Mouse (Mus musculus): ENCODE data around the gene Sertad2. TPM values are rescaled to one million over a fixed set of nuclear protein-coding genes. Genes with fewer than 3 reads are reported as not detected.
A peak's percentile ranks its signal among the peaks of the same experiment; 100 is the strongest.

Sertad2 gene
- polyA plus RNA-seq, 1 experiment from 2014 or later = 32.1 TPM

- no peaks in the 10 kb centered on the region for H3K27me3 ChIP-seq (replicated peaks; ENCODE audit: control insufficient read depth, insufficient read depth, low read length)
- peaks cover 61% of the 10 kb centered on the region for H3K4me1 ChIP-seq (ENCODE audit: control insufficient read depth, insufficient read depth, low read length)
- no peak overlapping the region for H3K4me2 ChIP-seq (ENCODE audit: low read depth, low read length)
- H3K9ac ChIP-seq (ENCODE audit: low read depth, low read length) = no peak overlapping the region
- H3K27ac ChIP-seq (replicated peaks; ENCODE audit: low read depth, low read length) = peak overlapping the region; percentile 30
- no peaks in the 10 kb centered on the region for H3K9me3 ChIP-seq (ENCODE audit: control insufficient read depth, low read length)
- H3K4me3 ChIP-seq (ENCODE audit: low read depth, low read length) = no peak overlapping the region
- 41% methylated on average over 19 of the region's 19 CpGs for WGBS
- DNase-seq (ENCODE audit: low spot score) = peak; percentile 88
- peaks cover 10% of the 10 kb centered on the region; the same call in 1 of the 2 replicates for H3K36me3 ChIP-seq (ENCODE audit: control insufficient read depth, insufficient read depth, low read length)
- ATAC-seq (ENCODE audit: low read depth) = peak; percentile 58
Measured at GRCm38 (mm10) chr11:20647902-20648625, 105.0 kb downstream of the Sertad2 start.

GRCm38 (mm10) chr11:20649477-20649876, 106.4 kb downstream of the Sertad2 start:
- 63% methylated on average over 5 of the region's 5 CpGs for WGBS
- H3K4me2 ChIP-seq (ENCODE audit: low read depth, low read length) = no peak overlapping the region
- H3K9me3 ChIP-seq (ENCODE audit: control insufficient read depth, low read length) = no peaks in the 10 kb centered on the region
- H3K4me3 ChIP-seq (ENCODE audit: low read depth, low read length) = no peak overlapping the region
- ATAC-seq (ENCODE audit: low read depth) (no peak), DNase-seq (ENCODE audit: low spot score) (no peak)
- peaks cover 10% of the 10 kb centered on the region for H3K36me3 ChIP-seq (ENCODE audit: control insufficient read depth, insufficient read depth, low read length)
- no peaks in the 10 kb centered on the region for H3K27me3 ChIP-seq (replicated peaks; ENCODE audit: control insufficient read depth, insufficient read depth, low read length)
- H3K4me1 ChIP-seq (ENCODE audit: control insufficient read depth, insufficient read depth, low read length) = peaks cover 60% of the 10 kb centered on the region
- H3K9ac ChIP-seq (ENCODE audit: low read depth, low read length) = no peak overlapping the region
- H3K27ac ChIP-seq (replicated peaks; ENCODE audit: low read depth, low read length) = no peak overlapping the region

GRCm38 (mm10) chr11:20650006-20650639, 107.1 kb downstream of the Sertad2 start:
- Histone ChIP-seq H3K4me2 (ENCODE audit: low read depth, low read length) (no peak overlapping the region), H3K27me3 (replicated peaks; ENCODE audit: control insufficient read depth, insufficient read depth, low read length) (no peaks in the 10 kb centered on the region), H3K9ac (ENCODE audit: low read depth, low read length) (no peak overlapping the region), H3K4me1 (ENCODE audit: control insufficient read depth, insufficient read depth, low read length) (peaks cover 60% of the 10 kb centered on the region), H3K36me3 (ENCODE audit: control insufficient read depth, insufficient read depth, low read length) (peaks cover 10% of the 10 kb centered on the region), H3K9me3 (ENCODE audit: control insufficient read depth, low read length) (no peaks in the 10 kb centered on the region), H3K27ac (replicated peaks; ENCODE audit: low read depth, low read length) (no peak overlapping the region), H3K4me3 (ENCODE audit: low read depth, low read length) (no peak overlapping the region)
- ATAC-seq (ENCODE audit: low read depth) = no peak
- no peak for DNase-seq (ENCODE audit: low spot score)
- 81% methylated on average over 17 of the region's 17 CpGs for WGBS

DNA sequence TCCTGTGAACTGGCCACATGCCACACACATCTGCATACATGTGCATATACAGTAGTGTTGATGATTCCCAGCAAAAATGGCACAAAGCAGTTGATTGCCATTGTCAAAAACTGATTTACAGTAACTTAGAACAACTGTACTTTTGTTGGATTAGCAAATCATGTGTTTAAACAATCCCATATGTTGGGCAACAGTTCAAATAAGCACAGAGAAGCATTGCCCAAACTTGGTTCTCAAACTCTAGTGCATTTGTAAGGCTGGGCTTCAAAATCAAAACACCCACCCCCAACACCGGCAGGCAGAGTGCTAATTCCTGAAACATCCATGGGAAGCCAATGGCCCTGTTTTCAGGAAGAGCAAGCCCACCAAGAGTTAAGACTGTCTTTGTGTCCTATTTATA, 108.1 kb downstream of the Sertad2 start:
- H3K27ac ChIP-seq (replicated peaks; ENCODE audit: low read depth, low read length) = peak overlapping the region; percentile 61
- no peaks in the 10 kb centered on the region for H3K27me3 ChIP-seq (replicated peaks; ENCODE audit: control insufficient read depth, insufficient read depth, low read length)
- no peak overlapping the region for H3K4me2 ChIP-seq (ENCODE audit: low read depth, low read length)
- ATAC-seq (ENCODE audit: low read depth) (no peak), DNase-seq (ENCODE audit: low spot score) (peak; percentile 84)
- no peak overlapping the region for H3K4me3 ChIP-seq (ENCODE audit: low read depth, low read length)
- WGBS = 10% methylated on average over 1 of the region's 1 CpGs
- H3K4me1 ChIP-seq (ENCODE audit: control insufficient read depth, insufficient read depth, low read length) = peaks cover 61% of the 10 kb centered on the region
- peaks cover 10% of the 10 kb centered on the region for H3K36me3 ChIP-seq (ENCODE audit: control insufficient read depth, insufficient read depth, low read length)
- no peaks in the 10 kb centered on the region for H3K9me3 ChIP-seq (ENCODE audit: control insufficient read depth, low read length)
- H3K9ac ChIP-seq (ENCODE audit: low read depth, low read length) = no peak overlapping the region

- Histone ChIP-seq H3K4me3 (ENCODE audit: low read depth, low read length) (peak overlapping the region; percentile 21), H3K27ac (replicated peaks; ENCODE audit: low read depth, low read length) (peak overlapping the region; percentile 76), H3K27me3 (replicated peaks; ENCODE audit: control insufficient read depth, insufficient read depth, low read length) (no peaks in the 10 kb centered on the region), H3K9ac (ENCODE audit: low read depth, low read length) (peak overlapping the region; percentile 54), H3K4me2 (ENCODE audit: low read depth, low read length) (peak overlapping the region; percentile 42), H3K9me3 (ENCODE audit: control insufficient read depth, low read length) (no peaks in the 10 kb centered on the region), H3K36me3 (ENCODE audit: control insufficient read depth, insufficient read depth, low read length) (no peaks in the 10 kb centered on the region; the same call in 1 of the 2 replicates), H3K4me1 (ENCODE audit: control insufficient read depth, insufficient read depth, low read length) (peaks cover 42% of the 10 kb centered on the region)
- DNase-seq (ENCODE audit: low spot score) = peak; percentile 91
- WGBS = 9% methylated on average over 16 of the region's 18 CpGs
- peak; percentile 77 for ATAC-seq (ENCODE audit: low read depth)
Measured at GRCm38 (mm10) chr11:20655795-20656710, 113.0 kb downstream of the Sertad2 start.

GRCm38 (mm10) chr11:20656711-20657057, 113.6 kb downstream of the Sertad2 start:
- ATAC-seq (ENCODE audit: low read depth) = peak; percentile 32; the same call in 1 of the 2 replicates
- H3K4me3 ChIP-seq (ENCODE audit: low read depth, low read length) = peak overlapping the region; percentile 21
- H3K9ac ChIP-seq (ENCODE audit: low read depth, low read length) = peak overlapping the region; percentile 54
- H3K36me3 ChIP-seq (ENCODE audit: control insufficient read depth, insufficient read depth, low read length) = no peaks in the 10 kb centered on the region; the same call in 1 of the 2 replicates
- H3K27me3 ChIP-seq (replicated peaks; ENCODE audit: control insufficient read depth, insufficient read depth, low read length) = no peaks in the 10 kb centered on the region
- H3K4me1 ChIP-seq (ENCODE audit: control insufficient read depth, insufficient read depth, low read length) = peaks cover 37% of the 10 kb centered on the region
- DNase-seq (ENCODE audit: low spot score) = no peak
- peak overlapping the region; percentile 76 for H3K27ac ChIP-seq (replicated peaks; ENCODE audit: low read depth, low read length)
- no peaks in the 10 kb centered on the region for H3K9me3 ChIP-seq (ENCODE audit: control insufficient read depth, low read length)
- WGBS = 6% methylated on average over 10 of the region's 10 CpGs
- peak overlapping the region; percentile 42 for H3K4me2 ChIP-seq (ENCODE audit: low read depth, low read length)

DNA sequence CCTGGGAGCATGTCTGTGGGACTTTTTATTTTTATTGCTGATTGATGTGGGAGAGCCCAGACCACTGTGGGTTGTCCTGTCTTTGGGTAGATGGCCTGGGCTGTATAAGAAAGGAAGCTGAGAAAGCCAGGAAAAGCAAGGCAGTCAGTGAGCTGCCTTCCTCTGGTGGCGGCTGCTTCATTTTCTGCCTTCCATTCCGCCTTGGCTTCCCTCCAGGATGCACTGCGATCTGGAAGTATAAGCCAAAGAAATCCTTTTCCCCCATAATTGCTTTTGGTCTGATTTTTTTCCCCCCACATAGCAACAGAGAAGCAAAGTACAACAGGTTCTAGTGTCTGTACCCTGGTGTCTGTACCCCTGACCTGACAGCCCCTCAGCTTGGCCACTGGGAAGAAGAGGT, 116.0 kb downstream of the Sertad2 start:
- ATAC-seq (ENCODE audit: low read depth) (no peak), DNase-seq (ENCODE audit: low spot score) (peak; percentile 68)
- Histone ChIP-seq H3K4me3 (ENCODE audit: low read depth, low read length) (no peak overlapping the region), H3K27me3 (replicated peaks; ENCODE audit: control insufficient read depth, insufficient read depth, low read length) (no peaks in the 10 kb centered on the region), H3K4me2 (ENCODE audit: low read depth, low read length) (no peak overlapping the region), H3K27ac (replicated peaks; ENCODE audit: low read depth, low read length) (no peak overlapping the region), H3K36me3 (ENCODE audit: control insufficient read depth, insufficient read depth, low read length) (no peaks in the 10 kb centered on the region; the same call in 1 of the 2 replicates), H3K9ac (ENCODE audit: low read depth, low read length) (no peak overlapping the region), H3K9me3 (ENCODE audit: control insufficient read depth, low read length) (no peaks in the 10 kb centered on the region), H3K4me1 (ENCODE audit: control insufficient read depth, insufficient read depth, low read length) (peaks cover 29% of the 10 kb centered on the region)
- 40% methylated on average over 3 of the region's 3 CpGs for WGBS

Data from embryonic facial prominence, embryonic 14.5 days (tissue).